Mouse (Mus musculus) heart, embryonic 11.5 days (tissue): Measurements from ENCODE around the gene Srsf9. TPM values are rescaled to one million over a fixed set of nuclear protein-coding genes. Genes with fewer than 3 reads are reported as not detected.

Source experiments
- ATAC-seq: fragments of 200-750 bp; cut with Nextera tagmentation; replicated peaks from 2 replicates; pipeline ENCODE4 v1.8.0; 2017; ENCODE audit warnings: moderate library complexity; ENCODE audit not compliant: insufficient number of reproducible peaks, low FRiP score, low TSS enrichment
- H3K27ac ChIP-seq: fragments of 300-500 bp; sonication (generic); 2 replicates; pipeline ENCODE4 v1.5.1; 2014; ENCODE audit warnings: mild to moderate bottlenecking, low read depth, low read length
- H3K27me3 ChIP-seq: fragments of 300-500 bp; sonication (generic); 2 replicates; pipeline ENCODE4 v1.6.1; 2014; ENCODE audit warnings: mild to moderate bottlenecking, low read length, mixed read lengths; ENCODE audit not compliant: control insufficient read depth, insufficient read depth
- H3K36me3 ChIP-seq: fragments of 300-500 bp; sonication (generic); 2 replicates; pipeline ENCODE4 v1.6.1; 2014; ENCODE audit warnings: mild to moderate bottlenecking, low read length, moderate library complexity, mixed read lengths; ENCODE audit not compliant: control insufficient read depth, insufficient read depth
- H3K4me1 ChIP-seq: fragments of 300-500 bp; sonication (generic); 2 replicates; pipeline ENCODE4 v1.6.1; 2014; ENCODE audit warnings: low read length; ENCODE audit not compliant: control insufficient read depth, insufficient read depth
- H3K4me2 ChIP-seq: fragments of 300-500 bp; sonication (generic); 2 replicates; pipeline ENCODE4 v1.6.1; 2014; ENCODE audit warnings: mild to moderate bottlenecking, moderate library complexity
- H3K4me3 ChIP-seq: fragments of 300-500 bp; sonication (generic); 2 replicates; pipeline ENCODE4 v1.5.1; 2014; ENCODE audit warnings: low read depth, low read length
- H3K9ac ChIP-seq: fragments of 300-500 bp; sonication (generic); 2 replicates; pipeline ENCODE4 v1.6.1; 2014; ENCODE audit warnings: mild to moderate bottlenecking, low read depth, low read length, moderate library complexity
- H3K9me3 ChIP-seq: fragments of 300-500 bp; sonication (generic); replicated peaks from 2 replicates; pipeline ENCODE4 v1.6.1; 2016; ENCODE audit warnings: low read length; ENCODE audit not compliant: control insufficient read depth
- WGBS: fragments of 180-500 bp; shearing (Covaris S2); extraction: QIAGEN DNeasy Blood & Tissue Kit; methylation state at CpG from one replicate; pipeline ENCODE4 v1.1.7; 2014; ENCODE audit not compliant: insufficient replicate concordance; 5-methylcytosine and 5-hydroxymethylcytosine counted together
- polyA plus RNA-seq: library from polyadenylated mRNA; unstranded; fragments of >200 nt; fragmentation: Nextera tagmentation; extraction: Ambion mirVana; gene quantifications from 2 replicates; pipeline ENCODE4 v1.2.1, GENCODE M21; 2014

Srsf9 gene
- polyA plus RNA-seq, 1 experiment from 2014 or later = 149 TPM

DNA sequence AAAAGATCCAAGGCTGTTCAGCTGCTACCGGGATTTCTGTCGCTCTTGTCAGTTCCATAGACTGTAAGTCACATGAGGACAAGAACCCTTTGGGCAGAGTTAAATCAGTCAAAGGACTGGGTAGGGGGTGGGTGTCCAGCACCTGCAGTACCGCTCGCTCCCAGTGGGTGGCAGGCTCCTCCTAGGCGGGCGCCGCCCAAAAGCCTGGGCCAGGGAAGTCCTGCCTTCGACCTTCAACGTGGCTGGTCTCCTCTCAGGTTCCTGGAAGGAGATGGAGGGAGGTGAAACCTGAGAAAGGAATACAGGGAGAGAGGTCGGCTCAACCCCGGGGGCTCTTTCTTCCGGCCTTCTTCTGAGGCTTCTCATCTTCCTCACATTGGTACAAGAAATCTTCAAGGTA, 31.9 kb downstream of the Srsf9 start:
- H3K27ac ChIP-seq = no peak overlapping the region
- no peaks in the 10 kb centered on the region for H3K36me3 ChIP-seq
- no peak for ATAC-seq
- no peak overlapping the region for H3K4me3 ChIP-seq
- H3K9ac ChIP-seq = no peak overlapping the region
- H3K4me1 ChIP-seq = no peaks in the 10 kb centered on the region
- 3% methylated on average over 12 of the region's 12 CpGs for WGBS
- H3K27me3 ChIP-seq = peaks cover 5% of the 10 kb centered on the region; the same call in 1 of the 2 replicates
- no peaks in the 10 kb centered on the region for H3K9me3 ChIP-seq
- H3K4me2 ChIP-seq = peak overlapping the region; percentile 14

- no peaks in the 10 kb centered on the region for H3K36me3 ChIP-seq
- H3K4me1 ChIP-seq = no peaks in the 10 kb centered on the region
- 84% methylated on average over 8 of the region's 8 CpGs for WGBS
- H3K27ac ChIP-seq = no peak overlapping the region
- no peaks in the 10 kb centered on the region for H3K9me3 ChIP-seq
- no peak overlapping the region for H3K9ac ChIP-seq
- no peak overlapping the region for H3K4me3 ChIP-seq
- H3K27me3 ChIP-seq = peaks cover 5% of the 10 kb centered on the region; the same call in 1 of the 2 replicates
- peak overlapping the region; percentile 14; the same call in 1 of the 2 replicates for H3K4me2 ChIP-seq
- ATAC-seq = no peak
These were observed 32.5 kb downstream of the Srsf9 start for GRCm38 (mm10) chr5:115359438-115359837.

DNA sequence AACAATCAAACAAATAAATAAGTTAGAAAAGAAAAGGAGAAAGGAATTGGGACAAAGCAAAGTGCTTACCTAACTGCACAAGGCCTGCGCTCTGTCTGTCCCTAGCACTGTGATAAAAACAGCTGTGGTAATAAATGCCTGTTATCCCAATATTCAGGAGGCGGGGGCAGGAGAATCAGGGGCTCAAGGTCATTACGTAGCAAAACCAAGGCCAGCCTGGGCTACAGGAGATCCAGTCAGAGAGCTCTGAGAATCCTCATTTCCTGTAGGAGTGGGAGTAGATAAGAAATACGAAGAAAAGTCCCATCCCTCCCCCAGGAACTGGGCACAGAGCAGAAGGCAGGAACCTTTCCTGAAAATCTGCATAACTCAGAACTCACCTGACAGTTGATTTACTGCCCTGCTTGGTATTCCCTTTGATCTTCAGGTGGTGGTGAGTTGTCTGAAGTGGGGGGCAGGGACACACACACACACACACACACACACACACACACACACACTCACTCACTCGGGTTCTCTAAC, 32.9 kb downstream of the Srsf9 start:
- H3K4me2 ChIP-seq = no peak overlapping the region
- H3K27ac ChIP-seq = no peak overlapping the region
- no peak overlapping the region for H3K9ac ChIP-seq
- WGBS = 51% methylated on average over 5 of the region's 5 CpGs
- H3K4me3 ChIP-seq = no peak overlapping the region
- H3K27me3 ChIP-seq = peaks cover 5% of the 10 kb centered on the region; the same call in 1 of the 2 replicates
- H3K9me3 ChIP-seq = no peaks in the 10 kb centered on the region
- no peak for ATAC-seq
- no peaks in the 10 kb centered on the region for H3K4me1 ChIP-seq
- no peaks in the 10 kb centered on the region for H3K36me3 ChIP-seq

GRCm38 (mm10) chr5:115362216-115362615, 35.2 kb downstream of the Srsf9 start:
- 25% methylated on average over 7 of the region's 7 CpGs for WGBS
- Histone ChIP-seq H3K9me3 (no peaks in the 10 kb centered on the region), H3K36me3 (no peaks in the 10 kb centered on the region), H3K27me3 (peaks cover 5% of the 10 kb centered on the region; the same call in 1 of the 2 replicates), H3K4me3 (no peak overlapping the region), H3K9ac (no peak overlapping the region), H3K27ac (no peak overlapping the region), H3K4me1 (no peaks in the 10 kb centered on the region), H3K4me2 (no peak overlapping the region)
- no peak for ATAC-seq

- no peaks in the 10 kb centered on the region for H3K4me1 ChIP-seq
- peaks cover 5% of the 10 kb centered on the region; the same call in 1 of the 2 replicates for H3K27me3 ChIP-seq
- no peak for ATAC-seq
- peak overlapping the region; percentile 24; the same call in 1 of the 2 replicates for H3K4me2 ChIP-seq
- no peak overlapping the region for H3K4me3 ChIP-seq
- H3K9ac ChIP-seq = 0 out of 2 replicates have a peak overlapping the region, but pooled peaks have one; percentile 34
- no peak overlapping the region for H3K27ac ChIP-seq
- H3K36me3 ChIP-seq = no peaks in the 10 kb centered on the region
- WGBS = 17% methylated on average over 19 of the region's 19 CpGs
- no peaks in the 10 kb centered on the region for H3K9me3 ChIP-seq
These were observed 36.1 kb downstream of the Srsf9 start for GRCm38 (mm10) chr5:115362819-115363714.

DNA sequence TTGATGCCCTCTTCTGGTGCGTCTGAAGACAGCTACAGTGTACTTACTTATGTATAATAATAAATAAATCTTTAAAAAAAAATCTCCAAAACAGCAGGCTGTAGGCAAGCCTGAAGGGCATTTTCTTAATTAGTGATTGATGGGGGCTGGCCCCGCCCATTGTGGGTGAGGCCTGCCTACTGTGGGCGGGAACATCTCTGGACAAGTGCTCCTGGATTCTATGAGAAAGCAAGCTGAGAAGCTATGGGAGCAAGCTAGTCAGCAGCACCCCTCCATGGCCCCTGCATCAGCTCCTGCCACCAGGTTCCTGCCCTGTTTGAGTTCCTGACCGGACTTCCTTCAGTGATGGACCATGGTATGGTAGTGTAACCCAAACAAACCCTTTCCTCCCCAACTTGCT, 37.8 kb downstream of the Srsf9 start:
- Histone ChIP-seq H3K36me3 (no peaks in the 10 kb centered on the region), H3K27ac (no peak overlapping the region), H3K27me3 (peaks cover 5% of the 10 kb centered on the region; the same call in 1 of the 2 replicates), H3K9me3 (no peaks in the 10 kb centered on the region), H3K9ac (no peak overlapping the region), H3K4me2 (no peak overlapping the region), H3K4me1 (no peaks in the 10 kb centered on the region), H3K4me3 (no peak overlapping the region)
- no peak for ATAC-seq
- 77% methylated on average over 4 of the region's 4 CpGs for WGBS

DNA sequence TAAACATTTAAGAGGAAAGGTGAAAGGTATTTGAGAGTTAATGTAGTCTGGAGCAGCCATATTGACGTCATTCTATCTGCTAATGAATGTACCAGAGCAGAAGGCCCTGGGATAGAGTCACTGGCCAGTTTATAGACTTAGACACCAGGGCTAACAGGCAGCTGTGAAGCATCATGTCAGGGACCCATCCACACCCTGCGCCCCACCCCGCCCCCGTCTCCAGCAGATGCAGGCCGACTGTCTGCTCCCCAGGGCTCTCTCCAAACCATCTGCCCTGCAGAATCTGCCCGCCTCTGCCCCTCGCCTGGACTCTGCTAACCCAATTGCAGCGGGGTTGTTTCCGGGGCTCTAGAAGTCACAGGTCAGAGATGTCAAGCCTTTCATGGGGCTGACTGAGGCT, 44.8 kb downstream of the Srsf9 start:
- Histone ChIP-seq H3K4me1 (0 out of 2 replicates have a peak, but pooled peaks cover 2% of the 10 kb centered on the region), H3K9me3 (no peaks in the 10 kb centered on the region), H3K4me3 (no peak overlapping the region), H3K27ac (no peak overlapping the region), H3K36me3 (no peaks in the 10 kb centered on the region), H3K4me2 (no peak overlapping the region), H3K27me3 (peaks cover 3% of the 10 kb centered on the region; the same call in 1 of the 2 replicates), H3K9ac (no peak overlapping the region)
- WGBS = 37% methylated on average over 9 of the region's 9 CpGs
- no peak for ATAC-seq

GRCm38 (mm10) chr5:115373441-115374203, 46.6 kb downstream of the Srsf9 start:
- H3K9ac ChIP-seq = peak overlapping the region; percentile 78; the same call in 1 of the 2 replicates
- peak overlapping the region; percentile 77 for H3K4me2 ChIP-seq
- peaks cover 3% of the 10 kb centered on the region; the same call in 1 of the 2 replicates for H3K27me3 ChIP-seq
- WGBS = 17% methylated on average over 26 of the region's 26 CpGs
- no peaks in the 10 kb centered on the region for H3K9me3 ChIP-seq
- H3K4me3 ChIP-seq = peak overlapping the region; percentile 37
- no peaks in the 10 kb centered on the region for H3K36me3 ChIP-seq
- 0 out of 2 replicates have a peak, but pooled peaks cover 2% of the 10 kb centered on the region for H3K4me1 ChIP-seq
- ATAC-seq = no peak
- no peak overlapping the region for H3K27ac ChIP-seq
